Mouse (Mus musculus): ENCODE data around the gene Epb41l4b.

Epb41l4b gene

DNA sequence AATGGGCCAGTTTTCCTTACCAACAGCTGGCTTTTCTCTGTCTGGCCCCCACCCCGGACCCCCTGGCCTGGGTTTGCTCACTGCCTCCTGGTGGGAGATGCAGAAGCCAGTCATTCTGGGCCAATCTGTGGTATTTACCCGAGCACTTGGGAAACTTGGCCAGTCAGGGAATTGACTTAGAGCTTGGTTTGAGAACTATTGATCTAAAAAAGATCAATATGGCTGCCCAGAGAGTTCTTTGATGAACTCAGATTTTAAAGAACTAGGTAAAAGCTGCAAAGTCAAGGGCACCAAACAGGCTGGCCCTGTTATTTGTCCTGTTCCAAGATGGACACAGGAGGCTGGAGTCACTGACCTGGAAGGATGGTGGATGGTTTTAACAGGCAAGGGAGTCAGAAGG is 84.6 kb downstream of the Epb41l4b start:
- DNase-seq: no peak

DNA sequence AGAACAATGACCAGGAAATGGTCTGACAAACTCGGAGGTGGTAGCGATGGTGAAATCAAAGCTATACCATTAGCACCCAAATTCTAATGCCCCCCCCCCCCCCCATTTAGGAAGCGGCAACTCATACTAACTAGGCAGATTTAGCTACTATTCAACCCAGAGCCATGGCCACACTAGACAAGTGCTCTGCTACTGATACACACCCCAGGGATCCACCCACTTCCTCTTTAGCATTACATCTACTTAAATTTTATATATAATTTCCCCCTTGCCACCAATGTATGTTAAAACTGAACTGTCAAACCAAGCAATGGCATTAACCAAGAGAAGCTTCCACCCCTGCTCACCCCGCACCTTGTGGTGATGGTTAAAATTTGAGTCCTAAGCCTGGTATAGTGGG is 85.6 kb downstream of the Epb41l4b start:
- DNase-seq: no peak

DNA sequence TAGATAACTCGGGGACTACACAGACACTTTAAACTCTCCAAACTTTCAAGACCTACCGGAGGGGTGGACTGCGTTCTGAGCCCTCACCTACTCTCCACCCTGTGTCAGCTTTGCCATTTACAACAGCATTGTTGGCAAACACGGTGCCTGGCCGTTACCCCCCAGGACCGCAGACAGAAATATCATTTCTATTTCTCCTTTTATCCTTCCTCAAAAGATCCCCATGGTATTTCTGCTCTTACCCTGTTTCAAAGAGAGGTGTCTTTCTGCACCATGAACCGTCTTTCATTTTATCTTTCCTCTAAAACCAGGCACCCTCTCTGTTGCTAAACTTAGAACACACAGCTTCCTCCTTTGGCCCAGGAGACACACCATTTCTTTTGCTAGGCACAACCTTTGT is 87.6 kb downstream of the Epb41l4b start:
- no peak for DNase-seq

DNA sequence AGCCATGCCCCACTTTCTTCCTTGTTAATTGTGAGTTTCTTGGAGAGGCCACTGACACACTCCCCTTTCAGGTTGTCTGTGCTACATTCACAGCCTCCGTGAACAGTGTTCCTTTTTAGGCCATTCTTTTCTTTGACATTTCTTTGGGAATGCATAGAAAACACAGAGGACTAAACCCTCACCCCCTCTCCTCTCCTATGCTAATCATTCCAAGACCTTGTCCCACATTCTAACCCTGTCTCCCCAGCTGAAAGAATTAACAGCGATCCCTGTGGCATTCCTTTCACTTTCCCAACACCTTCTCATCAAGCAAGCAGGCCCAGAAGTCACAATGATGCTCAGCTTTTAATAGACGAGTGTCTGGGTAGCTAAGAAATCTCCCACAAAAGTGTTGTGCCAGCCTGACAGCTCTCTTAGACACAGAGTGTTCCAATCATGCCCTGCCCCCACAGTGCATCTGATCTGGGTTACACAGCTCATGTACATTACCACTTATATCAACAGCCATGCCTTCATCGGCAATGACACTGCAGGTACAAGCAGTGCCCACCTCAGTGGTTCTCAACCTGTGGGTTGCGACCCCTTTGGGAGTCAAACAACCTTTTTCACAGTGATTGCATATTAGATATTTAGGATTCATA is 93.8 kb downstream of the Epb41l4b start:
- peak; percentile 19 for DNase-seq

DNA sequence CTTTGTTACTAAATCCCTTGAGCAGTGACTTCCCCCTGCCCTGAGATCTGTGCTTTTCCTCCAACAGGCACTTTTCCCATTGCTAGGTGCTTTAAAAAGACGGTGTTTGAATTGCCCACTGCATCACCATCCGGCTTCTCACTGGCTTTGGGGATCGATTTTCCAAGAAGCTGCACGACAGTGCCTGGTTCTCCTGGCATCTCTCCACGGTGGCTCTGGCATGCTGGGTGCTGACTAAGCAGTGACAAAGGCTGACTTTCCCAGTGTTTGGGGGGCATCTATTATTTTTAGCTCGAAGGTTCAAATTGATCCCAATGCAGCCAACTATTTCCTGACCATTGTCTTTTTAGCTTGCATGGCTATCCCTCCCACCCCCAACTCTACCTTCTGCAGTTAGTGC is 94.7 kb downstream of the Epb41l4b start:
- peak; percentile 70 for DNase-seq

DNA sequence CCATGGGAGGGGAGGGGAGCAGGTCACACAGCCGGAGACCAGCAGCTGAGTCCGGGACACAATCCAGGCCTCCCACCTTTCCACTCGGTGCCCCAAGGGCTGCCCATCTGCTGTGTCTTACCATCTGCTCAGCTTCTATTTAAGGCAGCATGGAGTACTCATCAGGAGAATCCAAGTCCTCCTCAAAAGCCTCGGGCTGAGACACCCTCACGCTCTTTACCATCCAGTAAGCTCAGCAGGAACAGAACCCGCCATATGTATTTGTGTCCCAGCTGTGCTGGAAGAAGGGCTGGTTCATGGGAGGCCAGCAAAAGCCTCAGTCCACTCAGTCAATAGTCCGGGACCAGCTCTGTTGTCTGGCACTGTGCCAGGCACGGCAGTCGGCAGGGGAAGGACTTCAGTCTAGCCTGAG is 97.1 kb downstream of the Epb41l4b start:
- DNase-seq: peak; percentile 99

DNA sequence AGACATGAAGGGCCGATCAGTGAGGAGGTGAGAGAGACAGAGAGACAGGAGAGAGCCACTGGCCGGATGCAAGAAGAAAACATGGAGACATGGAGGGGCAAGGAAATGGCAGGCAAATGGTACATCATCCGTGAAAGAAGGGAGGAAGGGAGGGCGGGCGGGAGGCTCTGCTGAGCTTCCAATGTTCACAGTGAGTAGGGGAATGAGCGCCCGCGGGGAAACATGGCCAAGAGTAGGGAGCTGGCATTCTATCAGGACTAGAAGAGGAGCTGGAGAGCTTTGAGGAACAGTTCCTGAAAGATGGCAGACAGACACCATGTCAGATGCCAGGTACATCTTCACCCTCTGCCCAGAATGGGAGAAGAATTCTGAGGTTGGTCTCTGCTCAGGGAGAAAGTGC is 99.6 kb downstream of the Epb41l4b start:
- peak; percentile 83 for DNase-seq

DNA sequence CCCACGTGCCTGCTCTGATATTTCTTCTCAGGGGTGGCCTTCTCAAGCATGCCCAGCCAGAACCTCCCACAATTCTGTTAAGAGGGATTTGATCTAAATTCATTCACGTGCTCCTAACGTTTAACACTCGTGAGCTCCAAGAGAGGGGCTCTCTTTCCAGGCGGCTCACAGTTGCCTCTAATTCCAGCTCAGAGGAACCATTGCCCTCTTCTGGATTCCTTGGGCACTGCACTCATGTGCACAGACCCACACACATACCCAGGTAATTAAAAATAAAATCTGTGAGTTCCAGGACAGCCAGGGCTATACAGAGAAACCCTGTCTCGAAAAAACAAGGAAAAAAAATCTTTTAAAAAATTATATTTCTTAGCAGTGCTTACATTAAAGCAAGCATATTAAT is 101.6 kb downstream of the Epb41l4b start:
- DNase-seq: peak; percentile 33

DNA sequence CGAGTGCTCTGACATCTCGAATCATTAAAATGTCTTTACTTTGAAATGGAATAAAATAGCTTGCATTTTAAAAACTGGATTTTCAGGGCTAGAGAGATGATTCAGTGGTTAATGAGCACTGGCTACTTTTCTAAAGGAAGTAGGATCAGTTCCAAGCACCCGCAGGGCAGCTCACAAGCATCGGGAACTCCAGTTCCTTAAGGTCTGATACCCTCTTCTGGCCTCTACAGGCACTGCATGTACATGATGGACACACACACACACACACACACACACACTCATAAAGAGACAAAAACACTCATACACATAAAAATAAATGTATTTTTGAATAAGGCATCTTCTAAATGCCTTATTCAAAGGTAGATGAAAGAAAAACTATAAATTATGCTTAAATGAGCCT is 102.0 kb downstream of the Epb41l4b start:
- DNase-seq: peak; percentile 25

DNA sequence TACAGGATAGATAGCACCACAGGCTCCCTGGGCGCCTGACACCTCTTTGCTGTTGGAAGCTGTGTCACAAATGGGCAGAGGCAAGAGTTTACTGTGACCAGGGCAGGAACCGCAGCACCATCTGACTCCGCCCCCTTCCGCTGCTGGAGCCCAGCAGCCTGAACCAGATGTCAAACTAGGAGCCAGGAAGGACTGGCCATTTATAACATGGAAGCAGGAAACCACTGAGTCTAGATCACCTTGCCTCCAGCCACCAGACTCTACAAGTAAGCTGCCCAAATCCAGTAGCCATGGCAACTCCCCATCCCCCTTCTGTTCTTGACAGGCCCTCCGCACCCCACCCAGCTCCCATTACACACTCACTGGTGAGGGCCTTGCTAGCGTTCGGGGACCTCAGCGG is 102.8 kb downstream of the Epb41l4b start:
- DNase-seq: peak; percentile 41

DNA sequence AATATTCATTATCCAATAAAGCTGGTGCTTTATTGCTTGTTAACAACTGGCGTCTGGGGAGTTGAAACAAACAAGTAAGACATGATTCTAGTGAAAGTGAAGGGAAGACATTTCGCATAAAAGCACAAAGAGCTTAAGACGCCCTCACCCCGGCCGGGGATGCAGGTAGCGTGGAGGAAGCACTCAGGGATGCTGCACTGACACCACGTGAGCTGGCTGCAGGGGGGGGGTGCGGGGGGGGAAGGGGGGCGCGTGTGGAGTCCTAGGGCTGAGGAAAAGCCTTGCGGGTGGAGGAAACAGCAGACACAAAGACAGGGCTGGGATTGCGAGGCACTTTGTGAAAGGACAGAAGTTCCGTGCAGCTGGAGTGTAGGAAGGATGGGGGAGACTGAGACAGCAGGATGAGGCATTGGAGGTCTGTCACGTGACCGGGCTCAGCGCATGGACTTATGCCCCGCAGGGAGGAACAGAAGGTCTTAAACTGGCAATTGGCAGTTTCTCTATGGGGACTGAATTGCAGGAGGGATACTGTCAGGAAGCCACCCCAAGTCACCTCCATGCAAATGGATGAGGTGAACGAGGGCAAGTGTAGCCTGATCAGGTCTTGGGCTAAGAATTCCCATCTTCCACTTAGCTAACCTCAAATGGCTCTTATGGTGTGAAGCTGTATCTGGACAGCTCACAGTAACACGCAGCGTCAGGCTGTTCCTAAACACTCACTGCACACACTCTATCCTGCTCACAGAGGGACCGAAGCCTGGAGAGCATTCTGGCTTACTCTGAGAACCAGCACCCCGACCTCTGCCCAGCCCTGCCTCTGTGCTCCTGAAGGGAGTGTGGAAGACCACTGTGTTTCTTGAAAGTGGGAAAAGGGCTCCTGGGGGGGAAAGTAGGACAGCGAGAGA is 103.9 kb downstream of the Epb41l4b start:
- DNase-seq: peak; percentile 87

DNA sequence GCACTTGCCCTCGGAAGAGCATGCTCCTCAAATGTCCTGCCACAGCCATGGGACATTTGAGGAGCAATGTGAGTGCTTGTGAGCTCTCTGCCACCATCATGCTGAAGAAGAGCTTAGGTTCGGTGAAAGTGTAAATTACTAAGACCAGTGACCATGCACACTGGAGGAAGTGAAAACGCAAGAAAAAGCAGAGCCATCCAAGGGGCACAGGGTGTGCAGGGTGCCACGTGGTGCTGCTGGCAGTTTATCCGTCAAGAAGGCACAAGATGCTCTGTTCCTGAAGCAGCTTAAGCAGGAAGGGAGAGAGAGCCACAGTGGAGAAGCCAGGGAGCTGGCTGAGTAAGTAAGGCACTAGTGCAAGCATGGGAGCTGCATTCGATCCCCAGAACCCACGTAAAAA is 105.7 kb downstream of the Epb41l4b start:
- no peak for DNase-seq

DNA sequence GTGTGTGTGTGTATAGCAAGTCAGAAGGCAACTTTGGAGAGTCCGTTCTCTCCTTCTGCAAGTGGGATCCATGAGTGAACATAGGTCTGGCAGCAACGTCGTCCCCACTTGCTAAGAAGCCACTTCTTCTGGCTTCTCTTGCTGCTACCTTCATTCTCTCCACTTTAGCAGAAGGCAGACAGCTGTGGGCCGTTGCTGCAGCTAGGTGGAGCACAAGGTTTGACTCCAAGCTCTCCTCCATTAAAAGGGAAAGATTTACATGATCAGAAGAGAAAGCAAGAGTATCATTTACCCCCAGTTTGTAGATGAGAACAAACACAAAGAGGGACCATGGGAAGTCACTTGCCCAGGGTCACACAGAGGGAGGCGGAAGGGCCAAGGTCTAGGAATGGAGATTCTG is 109.1 kb downstream of the Epb41l4b start:
- DNase-seq: no peak

DNA sequence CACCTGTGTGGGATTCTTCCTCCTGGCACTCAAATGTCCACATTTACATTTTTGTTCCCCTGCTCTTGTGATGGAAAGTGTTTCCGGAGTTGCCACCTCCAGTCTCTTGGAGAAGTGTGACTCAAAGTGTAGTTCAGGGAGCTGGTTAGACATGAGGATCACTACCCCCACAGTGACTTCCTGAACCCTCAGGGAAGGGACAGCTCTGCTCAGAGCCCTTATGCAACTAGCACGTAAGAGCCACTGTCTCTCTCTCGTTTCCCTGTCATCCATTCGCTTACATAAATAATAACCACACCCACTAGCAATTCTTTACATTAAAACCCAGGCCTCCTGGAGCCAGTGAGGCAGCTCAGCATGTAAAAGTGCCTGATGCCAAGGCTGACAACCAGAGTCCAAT is 111.8 kb downstream of the Epb41l4b start:
- no peak for DNase-seq

DNA sequence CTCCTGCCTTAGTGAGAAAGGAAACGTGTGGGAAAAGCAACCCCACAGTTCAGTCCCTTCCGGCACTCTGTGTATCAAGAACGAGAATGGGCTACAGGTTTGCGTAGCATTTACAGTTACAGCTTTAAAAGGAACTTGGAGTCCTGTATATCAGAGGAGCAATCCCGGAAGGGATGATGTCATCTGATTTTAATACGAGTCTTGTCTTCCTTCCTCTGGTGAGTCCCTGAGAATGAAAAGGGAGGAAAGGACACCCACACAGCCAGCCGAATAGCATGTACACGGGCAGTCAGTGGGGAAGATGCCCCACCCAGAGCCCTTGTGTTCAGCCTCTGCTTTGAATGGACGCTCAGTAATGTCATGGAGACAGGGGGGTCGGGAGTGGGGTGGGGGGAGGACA is 115.3 kb downstream of the Epb41l4b start:
- DNase-seq: no peak

DNA sequence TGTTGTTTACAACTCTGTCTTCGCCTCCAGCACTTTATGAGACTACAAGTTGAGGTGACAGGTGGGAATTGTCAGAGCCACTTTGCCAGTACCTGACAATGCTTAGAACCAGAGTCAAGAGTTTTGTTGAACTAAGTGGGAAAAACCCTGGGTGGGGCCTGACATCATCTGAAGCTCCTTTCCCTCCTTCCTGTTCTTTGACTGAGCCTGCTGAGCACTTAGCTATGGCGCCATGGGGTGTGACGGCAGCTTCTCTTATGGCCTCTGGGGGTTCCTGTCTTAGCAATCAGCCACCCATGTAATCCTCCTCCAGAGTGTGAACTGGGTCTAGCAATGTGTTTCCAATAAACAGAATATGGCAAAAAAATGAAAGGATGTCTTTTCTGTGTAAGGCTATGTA is 119.7 kb downstream of the Epb41l4b start:
- no peak for DNase-seq

DNA sequence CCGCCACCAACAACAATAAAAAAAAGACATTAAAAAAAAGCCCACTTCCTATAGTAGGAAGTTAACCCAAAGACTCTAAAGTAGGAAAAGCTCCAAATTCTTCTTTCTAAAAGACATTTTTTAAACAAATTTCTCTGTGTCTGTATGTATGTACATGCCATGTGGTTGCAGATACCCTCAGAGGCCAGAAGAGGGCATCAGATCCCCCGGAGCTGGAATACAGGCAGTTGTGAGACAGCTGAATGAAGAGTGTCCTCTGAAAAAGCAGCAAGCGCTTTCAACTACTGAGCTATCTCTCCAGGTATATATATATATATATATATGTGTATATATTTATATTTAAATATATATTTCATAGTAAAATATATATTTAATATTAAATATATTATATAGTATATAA is 121.9 kb downstream of the Epb41l4b start:
- no peak for DNase-seq

DNA sequence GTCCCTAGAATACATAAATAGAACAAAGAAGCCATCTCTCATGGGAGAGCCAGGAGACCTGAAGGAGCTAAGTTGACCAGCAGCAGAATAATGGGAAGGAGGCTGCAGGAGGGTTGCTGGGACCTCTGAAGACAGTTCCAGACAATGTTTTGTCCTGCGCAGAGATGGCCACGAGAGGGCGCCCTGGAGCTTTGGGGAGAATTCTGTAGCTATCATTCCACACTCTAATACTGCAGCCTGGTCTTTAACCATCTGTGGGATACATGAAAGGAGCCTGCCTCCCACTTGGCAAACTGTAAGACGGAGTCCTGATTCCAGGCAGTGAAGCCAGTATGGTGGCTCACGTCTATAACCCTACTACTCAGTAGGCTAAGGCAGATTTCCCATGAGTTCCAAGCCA is 126.0 kb downstream of the Epb41l4b start:
- peak; percentile 82 for DNase-seq

DNA sequence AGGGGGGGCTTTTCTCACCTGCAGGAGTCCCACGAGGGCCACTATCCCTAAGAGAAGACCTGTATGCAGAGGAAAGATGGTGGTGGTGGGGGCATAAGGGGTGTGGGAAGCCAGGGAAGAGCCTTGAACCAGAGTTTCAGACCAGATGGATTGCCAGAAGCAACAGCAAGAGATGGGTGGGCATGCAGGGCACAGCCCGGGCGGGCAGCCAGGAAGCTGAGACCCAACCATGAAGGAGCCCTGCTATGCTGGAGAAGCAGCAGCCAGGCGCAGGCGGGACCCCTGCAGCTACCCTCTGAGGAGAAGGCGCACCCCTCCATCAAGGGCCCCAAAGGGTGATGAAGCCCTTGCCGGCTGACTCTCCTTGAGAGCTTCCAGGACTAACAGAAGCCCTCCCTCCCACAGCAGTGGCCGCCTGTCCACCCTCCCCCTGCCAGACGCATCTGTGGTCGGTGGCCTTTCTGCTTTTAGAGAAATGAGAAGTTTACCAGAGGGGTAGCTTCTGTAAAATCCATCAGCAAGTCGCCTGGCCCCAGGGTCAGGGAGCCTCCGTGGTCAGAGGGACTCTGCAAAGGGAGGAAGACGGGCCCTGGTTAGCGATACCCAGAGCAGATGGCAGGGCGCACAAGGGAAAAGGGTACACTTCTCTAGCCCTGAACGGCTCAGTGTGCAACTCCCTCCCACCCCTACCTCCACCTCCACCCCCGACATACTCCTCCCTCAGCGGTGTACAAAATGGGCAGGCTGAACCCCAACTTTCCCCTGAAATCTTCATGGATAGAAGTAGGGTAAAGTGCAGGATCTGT is 126.7 kb downstream of the Epb41l4b start:
- no peak for DNase-seq

DNA sequence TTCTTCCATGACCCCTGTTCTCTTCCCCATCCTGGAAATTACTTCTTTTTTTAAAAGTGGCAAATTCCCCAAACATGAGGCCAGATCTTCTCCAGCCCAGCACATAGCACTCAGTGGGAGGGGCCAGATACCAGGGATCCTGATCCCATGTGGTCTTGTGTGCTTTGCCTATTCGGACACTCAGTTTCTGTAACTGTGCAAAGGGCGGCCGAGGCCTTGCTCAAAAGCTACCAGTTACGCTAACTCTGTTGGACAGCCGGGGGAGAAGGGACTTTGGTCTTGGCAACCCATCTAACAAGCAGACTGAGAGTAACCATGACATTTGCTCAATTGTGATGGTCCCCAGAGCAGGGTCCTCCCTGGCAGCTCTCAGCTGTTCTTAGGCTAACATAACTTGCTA is 128.2 kb downstream of the Epb41l4b start:
- no peak for DNase-seq

DNA sequence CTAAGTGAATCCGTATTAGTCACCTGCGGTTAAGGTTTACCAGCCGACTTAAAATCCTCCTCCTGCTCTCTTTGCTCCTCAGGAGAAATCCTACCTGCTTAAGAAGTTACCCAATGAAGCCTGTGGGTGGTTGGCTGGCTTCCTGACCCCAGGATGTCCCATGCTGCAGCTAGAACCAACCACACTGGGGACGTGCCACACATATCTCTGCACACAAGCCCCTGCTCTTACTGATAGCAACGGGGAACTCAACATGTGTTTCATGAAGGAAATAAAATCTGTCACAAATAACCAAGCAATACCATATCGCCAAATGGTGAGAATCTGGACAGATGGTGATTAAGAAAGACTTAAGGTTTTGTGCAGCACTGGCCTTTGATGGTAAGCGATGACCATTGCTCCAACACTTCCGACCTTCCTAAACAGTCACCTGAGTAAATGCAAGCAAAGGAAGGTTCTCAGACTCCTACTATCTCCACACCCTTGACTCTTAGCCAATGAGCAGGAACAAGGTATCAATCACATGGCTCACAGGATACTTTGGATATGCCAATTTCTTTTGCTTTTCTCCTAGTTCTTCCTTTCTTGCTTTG is 131.7 kb downstream of the Epb41l4b start:
- DNase-seq: no peak

DNA sequence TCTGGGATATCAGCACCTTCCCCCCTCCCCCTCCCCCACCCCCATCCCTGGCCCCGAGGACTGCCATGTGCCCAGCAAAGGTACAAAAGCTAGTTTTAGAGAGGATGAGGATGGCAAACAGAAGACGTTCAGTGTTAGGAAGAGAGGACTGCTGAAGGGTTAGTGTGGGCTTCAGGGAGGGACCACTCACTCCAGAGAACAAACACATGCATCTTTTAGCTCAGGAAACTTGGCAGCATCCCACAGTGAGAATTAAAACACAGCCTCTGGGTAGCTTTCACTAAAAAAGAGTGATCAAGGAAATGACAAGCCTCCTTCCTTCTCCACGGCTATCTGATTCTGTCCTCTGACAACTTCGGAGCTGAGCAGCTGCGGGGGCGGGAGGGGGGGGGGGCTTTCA is 132.3 kb downstream of the Epb41l4b start:
- no peak for DNase-seq

DNA sequence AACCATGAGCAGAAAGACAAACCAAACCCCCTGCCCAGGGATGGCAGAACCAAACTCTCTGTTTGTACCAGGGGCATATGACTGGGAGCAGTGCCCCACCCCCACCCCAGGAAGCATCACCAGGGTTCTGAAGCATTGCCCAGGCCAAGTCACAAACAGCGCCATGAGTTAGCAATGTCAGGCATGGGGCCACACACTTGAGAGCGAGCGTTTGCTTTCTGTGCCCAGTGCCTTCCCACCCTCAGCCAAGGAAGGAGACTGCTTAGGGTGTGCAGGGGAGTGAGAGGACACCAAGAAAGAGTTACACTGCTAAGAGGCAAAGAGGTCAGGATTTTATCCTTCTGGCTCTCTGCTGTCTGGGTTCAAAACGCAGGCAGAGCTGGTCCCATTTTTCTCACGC is 132.8 kb downstream of the Epb41l4b start:
- no peak for DNase-seq

Data from cerebellum, adult 9-10 months (tissue).